Mouse (Mus musculus) megakaryocyte, embryonic 14.5 days (primary cell): ENCODE data around the gene Exoc3l2.

ENCODE experiments used
- FLI1 ChIP-seq: IDR thresholded peaks from 2 replicates; pipeline ENCODE4 v1.6.1; 2012; ENCODE audit warnings: low read length, inconsistent platforms, mixed read lengths
- GATA1 ChIP-seq: IDR thresholded peaks from 3 replicates; pipeline ENCODE4 v1.6.1; 2012; ENCODE audit warnings: mixed read lengths, low read length, inconsistent platforms, borderline replicate concordance

DNA sequence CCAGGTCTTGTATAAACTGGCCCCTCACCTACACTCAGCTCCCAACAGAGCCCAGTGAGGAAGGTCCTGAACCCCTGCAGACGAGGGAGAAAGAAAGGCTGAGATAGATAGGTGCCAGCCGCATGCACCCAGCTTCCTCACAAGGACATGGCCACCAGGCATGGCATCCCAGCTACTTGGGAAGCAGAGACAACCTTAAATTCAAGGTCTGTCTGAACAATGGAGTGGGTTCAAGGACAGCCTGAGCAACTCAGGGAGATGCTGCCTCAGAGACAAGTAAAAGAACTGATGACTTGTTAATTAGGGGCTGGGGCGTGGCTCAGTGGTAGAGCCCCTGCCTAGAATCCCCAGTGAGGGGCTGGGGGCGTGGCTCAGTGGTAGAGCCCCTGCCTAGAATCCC is 7.9 kb upstream of the Exoc3l2 start:
- TF ChIP-seq FLI1 (no peak), GATA1 (no peak)
